Mouse (Mus musculus) heart, adult 18-20 months (tissue): ENCODE measurements around the gene Gm18336. TPM values are rescaled to one million over a fixed set of nuclear protein-coding genes. Genes with fewer than 3 reads are reported as not detected.
A peak's percentile ranks its signal among the peaks of the same experiment; 100 is the strongest.
"Not testable (repeated sequence)": the region's sequence is repeated elsewhere in the genome, so short reads cannot be mapped to it uniquely, and the experiment has no call there.

Experiments
- DNase-seq, 2 experiments: peaks; one replicate each; pipeline ENCODE4 v3.0.0; 2021 to 2022; ENCODE audit warnings: mixed read lengths in 1 of 2
- long read RNA-seq, 2 experiments: library from polyadenylated mRNA; stranded (forward); transcript quantifications; one replicate each; pipeline ENCODE4 v2.0.0; 2021
- total RNA-seq, 2 experiments: library from RNA; stranded (reverse); gene quantifications; 2 replicates each; pipeline ENCODE4 v1.2.3; 2021

Gm18336 gene
- total RNA-seq: not detected
- long read RNA-seq, experiment 1: 0 reads
- long read RNA-seq, experiment 2: 0 reads

GRCm38 (mm10) chrX:73398636-73399035, at the start of gene Gm18336:
Gene Gm18336 (minus strand): TSS chrX:73398736.
- DNase-seq: not testable (repeated sequence)

- no peak for DNase-seq
These were observed 42.9 kb upstream of the Gm18336 start for GRCm38 (mm10) chrX:73441428-73441827.

- DNase-seq: no peak
These were observed 36.7 kb upstream of the Gm18336 start, which contains the start of gene Trex2 for GRCm38 (mm10) chrX:73435252-73435651. Gene Trex2 (minus strand): TSS chrX:73435344.

GRCm38 (mm10) chrX:73432850-73433249, 34.3 kb upstream of the Gm18336 start:
- no peak for DNase-seq

GRCm38 (mm10) chrX:73430036-73430435, 31.5 kb upstream of the Gm18336 start:
- peak in 1 of 2 experiments; percentile 1 for DNase-seq

- DNase-seq: no peak
These were observed 14.2 kb upstream of the Gm18336 start for GRCm38 (mm10) chrX:73412767-73413166.

- no peak for DNase-seq
These were observed 12.5 kb upstream of the Gm18336 start, which contains the start of gene Zfp92 for GRCm38 (mm10) chrX:73410880-73411517. Gene Zfp92 (plus strand): TSS chrX:73411096.

- DNase-seq: no peak
These were observed 3.1 kb upstream of the Gm18336 start for GRCm38 (mm10) chrX:73401616-73402015.

- no peak for DNase-seq
These were observed 2.4 kb upstream of the Gm18336 start for GRCm38 (mm10) chrX:73400951-73401350.

- no peak for DNase-seq
These were observed 2.1 kb downstream of the Gm18336 start for GRCm38 (mm10) chrX:73396446-73396845.

- peak in 1 of 2 experiments; percentile 6 for DNase-seq
These were observed 7.1 kb downstream of the Gm18336 start for GRCm38 (mm10) chrX:73391481-73391880.

GRCm38 (mm10) chrX:73384924-73385323, 13.6 kb downstream of the Gm18336 start:
- no peak for DNase-seq

GRCm38 (mm10) chrX:73384419-73384818, 14.1 kb downstream of the Gm18336 start:
- no peak for DNase-seq

- DNase-seq: no peak
These were observed 35.2 kb downstream of the Gm18336 start for GRCm38 (mm10) chrX:73363291-73363690.

- DNase-seq: no peak
These were observed 41.8 kb downstream of the Gm18336 start for GRCm38 (mm10) chrX:73356719-73357118.

- DNase-seq: no peak
These were observed 42.4 kb downstream of the Gm18336 start for GRCm38 (mm10) chrX:73356163-73356562.

Other genes with a start within 250 kb of the Gm18336 start
- not detected for gene Xlr5b, start 249.9 kb downstream of the Gm18336 start, total RNA-seq
- not detected for gene DXBay18, start 249.3 kb downstream of the Gm18336 start, total RNA-seq
- gene Spin2d, start 221.7 kb downstream of the Gm18336 start, total RNA-seq: not detected
- gene Xlr3b, start 206.5 kb downstream of the Gm18336 start, total RNA-seq: 1 to 10 TPM in 1 of 2 experiments, under 1 TPM in 1; 0.75 to 1.2 TPM
- 1 to 10 TPM in 1 of 2 experiments, under 1 TPM in 1; 0.67 to 1.1 TPM for gene Xlr4b, start 184.4 kb downstream of the Gm18336 start, total RNA-seq
- 1 to 10 TPM; 6.6 to 7.2 TPM for gene F8a, start 170.4 kb downstream of the Gm18336 start, total RNA-seq
- gene Xlr4c, start 155.6 kb downstream of the Gm18336 start, total RNA-seq: not detected
- gene Xlr3c, start 133.3 kb downstream of the Gm18336 start, total RNA-seq: not detected
- gene Xlr5a, start 105.8 kb downstream of the Gm18336 start, total RNA-seq: not detected
- gene Xlr5c, start 105.8 kb downstream of the Gm18336 start, total RNA-seq: not detected
- not detected for gene Gm45015, start 61.9 kb downstream of the Gm18336 start, total RNA-seq
- 1 to 10 TPM; 5.6 to 6.6 TPM for gene Zfp275, start 56.1 kb downstream of the Gm18336 start, total RNA-seq
- gene Zfp92, start 12.4 kb upstream of the Gm18336 start, total RNA-seq: not detected
- gene Trex2, start 36.6 kb upstream of the Gm18336 start, total RNA-seq: not detected
- 1 to 10 TPM; 6.2 to 9.1 TPM for gene Haus7, start 60.3 kb upstream of the Gm18336 start, total RNA-seq
- 100 to 1,000 TPM; 174 to 186 TPM for gene Bgn, start 84.9 kb upstream of the Gm18336 start, total RNA-seq
- gene Atp2b3, start 104.3 kb upstream of the Gm18336 start, total RNA-seq: under 1 TPM; 0.17 to 0.28 TPM
- gene Dusp9, start 240.7 kb upstream of the Gm18336 start, total RNA-seq: not detected